ENCODE assay signal across 9 mouse cellular contexts in genomic region chr4:129124652-129125146, GRCm38 (mm10). TPM values are rescaled to one million over a fixed set of nuclear protein-coding genes. Genes with fewer than 3 reads are reported as not detected.
A peak's percentile ranks its signal among the peaks of the same experiment; 100 is the strongest.
DNase-seq lines count a peak whose midpoint lies in the region; ATAC-seq lines count a peak whose summit lies in the region.
"Had no signal": no experiment of that assay in that cellular context is flagged by ENCODE, and none has a peak within 500 bp of the region (broad histone marks: within the 10 kb centered on the region; RNA-seq: fewer than 3 reads in every experiment).

No protein-coding gene starts in this region.

- no peak for ATAC-seq in heart, embryonic 13.5 days (ENCODE audit: extremely low read depth, insufficient number of reproducible peaks, low FRiP score, low TSS enrichment)
- ATAC-seq in hindbrain, embryonic 13.5 days (ENCODE audit: low FRiP score), result peak; percentile 28
- peak; percentile 48 for ATAC-seq in midbrain, embryonic 11.5 days (ENCODE audit: low FRiP score)
- no peak for ATAC-seq in cerebellum, adult (ENCODE audit: insufficient number of reproducible peaks, low FRiP score, low TSS enrichment)

- no peaks in the 10 kb centered on the region for H3K9me3 ChIP-seq in heart, embryonic 13.5 days
- no peaks in the 10 kb centered on the region for H3K9me3 ChIP-seq in embryonic facial prominence, embryonic 10.5 days
- no peaks in the 10 kb centered on the region for H3K9me3 ChIP-seq in hindbrain, embryonic 13.5 days
- no peaks in the 10 kb centered on the region for H3K9me3 ChIP-seq in midbrain, embryonic 11.5 days (ENCODE audit: control insufficient read depth, low read length)
- H3K9me3 ChIP-seq: G1E had no signal

- no peaks in the 10 kb centered on the region for H3K36me3 ChIP-seq in heart, embryonic 13.5 days
- H3K36me3 ChIP-seq in embryonic facial prominence, embryonic 10.5 days (replicated peaks), result no peaks in the 10 kb centered on the region
- no peaks in the 10 kb centered on the region for H3K36me3 ChIP-seq in hindbrain, embryonic 13.5 days
- H3K36me3 ChIP-seq in midbrain, embryonic 11.5 days (ENCODE audit: control insufficient read depth, insufficient read depth, low read length), result no peaks in the 10 kb centered on the region
- H3K36me3 ChIP-seq: G1E had no signal

- no peak for DNase-seq in heart, postnatal 4 days
- DNase-seq in embryonic facial prominence, embryonic 10.5 days (ENCODE audit: low spot score), result no peak
- no peak for DNase-seq in midbrain, embryonic 11.5 days (ENCODE audit: low spot score, missing footprints)
- no peak for DNase-seq in gastrocnemius, adult 18-20 months (ENCODE audit: low spot score)
- no peak for DNase-seq in lung, postnatal 25 days (ENCODE audit: low spot score)

- H3K4me3 ChIP-seq in heart, embryonic 13.5 days, result no peak overlapping the region
- H3K4me3 ChIP-seq in embryonic facial prominence, embryonic 10.5 days, result peak overlapping the region; percentile 30; the same call in 1 of the 2 replicates
- no peak overlapping the region for H3K4me3 ChIP-seq in hindbrain, embryonic 13.5 days
- no peak overlapping the region for H3K4me3 ChIP-seq in midbrain, embryonic 11.5 days (ENCODE audit: low read depth, low read length)

- H3K4me1 ChIP-seq in heart, embryonic 13.5 days, result peaks cover 36% of the 10 kb centered on the region
- peaks cover 53% of the 10 kb centered on the region for H3K4me1 ChIP-seq in embryonic facial prominence, embryonic 10.5 days
- H3K4me1 ChIP-seq in hindbrain, embryonic 13.5 days (replicated peaks), result peaks cover 64% of the 10 kb centered on the region
- H3K4me1 ChIP-seq in midbrain, embryonic 11.5 days (ENCODE audit: control insufficient read depth, insufficient read depth, low read length), result peaks cover 16% of the 10 kb centered on the region

- no peak overlapping the region for H3K27ac ChIP-seq in heart, embryonic 13.5 days (replicated peaks)
- no peak overlapping the region for H3K27ac ChIP-seq in embryonic facial prominence, embryonic 10.5 days (replicated peaks)
- H3K27ac ChIP-seq in hindbrain, embryonic 13.5 days, result peak overlapping the region; percentile 66
- H3K27ac ChIP-seq in midbrain, embryonic 11.5 days (ENCODE audit: low read depth, low read length), result no peak overlapping the region

- peak overlapping the region; percentile 6; the same call in 1 of the 2 replicates for H3K4me2 ChIP-seq in heart, embryonic 13.5 days
- H3K4me2 ChIP-seq in hindbrain, embryonic 13.5 days, result peak overlapping the region; percentile 40
- H3K4me2 ChIP-seq in midbrain, embryonic 11.5 days, result peak overlapping the region; percentile 28; the same call in 1 of the 2 replicates

- 3% methylated on average over 13 of the region's 13 CpGs for WGBS in heart, embryonic 13.5 days
- WGBS in embryonic facial prominence, embryonic 10.5 days, result 11% methylated on average over 13 of the region's 13 CpGs
- 7% methylated on average over 13 of the region's 13 CpGs for WGBS in hindbrain, embryonic 13.5 days
- WGBS in midbrain, embryonic 11.5 days, result 5% methylated on average over 13 of the region's 13 CpGs

- no peak overlapping the region for H3K9ac ChIP-seq in heart, embryonic 13.5 days
- H3K9ac ChIP-seq in hindbrain, embryonic 13.5 days, result peak overlapping the region; percentile 35; the same call in 1 of the 2 replicates
- H3K9ac ChIP-seq in midbrain, embryonic 11.5 days (ENCODE audit: low read length), result no peak overlapping the region

- peaks cover 92% of the 10 kb centered on the region for H3K27me3 ChIP-seq in heart, embryonic 13.5 days (replicated peaks)
- peaks cover 80% of the 10 kb centered on the region for H3K27me3 ChIP-seq in embryonic facial prominence, embryonic 10.5 days (replicated peaks; ENCODE audit: low read depth, poor library complexity, severe bottlenecking)
- H3K27me3 ChIP-seq in hindbrain, embryonic 13.5 days, result peaks cover 48% of the 10 kb centered on the region
- H3K27me3 ChIP-seq in midbrain, embryonic 11.5 days (ENCODE audit: control insufficient read depth, insufficient read depth, low read length), result peaks cover 31% of the 10 kb centered on the region

RNA-seq across cellular contexts. Expression of gene Hpca, which starts 2.9 kb away (rescaled TPM):
- polyA plus RNA-seq in heart, embryonic 13.5 days (2015; fragmentation: Nextera tagmentation; extraction: Ambion mirVana), result 0.25 and 0.37 TPM in 2 replicates
- total RNA-seq in heart, postnatal 4 days (2021), result under 1 TPM; 0.25 to 0.69 TPM
- 0.66 and 1.8 TPM in 2 replicates for polyA plus RNA-seq in embryonic facial prominence, embryonic 10.5 days (2016; fragmentation: Nextera tagmentation; extraction: Ambion mirVana)
- polyA plus RNA-seq in hindbrain, embryonic 13.5 days (2015; fragmentation: Nextera tagmentation; extraction: Ambion mirVana), result 36.3 and 39.7 TPM in 2 replicates
- 2.0 and 2.3 TPM in 2 replicates for polyA plus RNA-seq in midbrain, embryonic 11.5 days (2014; fragmentation: Nextera tagmentation; extraction: Ambion mirVana)
- not detected for total RNA-seq in gastrocnemius, adult 18-20 months (2021)
- total RNA-seq: G1E had no signal
- polyA plus RNA-seq: G1E had no signal

RNA-seq across cellular contexts. Expression of gene Fndc5, which starts 12.1 kb away (rescaled TPM):
- 5.6 and 7.1 TPM in 2 replicates for polyA plus RNA-seq in heart, embryonic 13.5 days (2015; fragmentation: Nextera tagmentation; extraction: Ambion mirVana)
- total RNA-seq in heart, postnatal 4 days (2021), result 100 to 1,000 TPM; 101 to 105 TPM
- 1.5 TPM in 2 replicates for polyA plus RNA-seq in embryonic facial prominence, embryonic 10.5 days (2016; fragmentation: Nextera tagmentation; extraction: Ambion mirVana)
- polyA plus RNA-seq in hindbrain, embryonic 13.5 days (2015; fragmentation: Nextera tagmentation; extraction: Ambion mirVana), result 5.4 and 6.5 TPM in 2 replicates
- 0.95 and 1.5 TPM in 2 replicates for polyA plus RNA-seq in midbrain, embryonic 11.5 days (2014; fragmentation: Nextera tagmentation; extraction: Ambion mirVana)
- total RNA-seq in gastrocnemius, adult 18-20 months (2021), result 10 to 100 TPM; 67.3 to 72.7 TPM

RNA-seq across cellular contexts. Expression of gene Tmem54, which starts 19.4 kb away (rescaled TPM):
- polyA plus RNA-seq in heart, embryonic 13.5 days (2015; fragmentation: Nextera tagmentation; extraction: Ambion mirVana), result 1.0 and 1.1 TPM in 2 replicates
- total RNA-seq in heart, postnatal 4 days (2021), result not detected
- polyA plus RNA-seq in embryonic facial prominence, embryonic 10.5 days (2016; fragmentation: Nextera tagmentation; extraction: Ambion mirVana), result 10.6 and 11.8 TPM in 2 replicates
- polyA plus RNA-seq in hindbrain, embryonic 13.5 days (2015; fragmentation: Nextera tagmentation; extraction: Ambion mirVana), result not detected in 2 replicates
- 0.20 and 0.43 TPM in 2 replicates for polyA plus RNA-seq in midbrain, embryonic 11.5 days (2014; fragmentation: Nextera tagmentation; extraction: Ambion mirVana)
- total RNA-seq in gastrocnemius, adult 18-20 months (2021), result not detected
- total RNA-seq: G1E had no signal
- polyA plus RNA-seq: G1E had no signal

Comparison
In these comparisons a context has a peak if more than half of its experiments do, and no peak if none do; other contexts are left out.
1. ATAC-seq: peak in hindbrain, embryonic 13.5 days (single experiment) and midbrain, embryonic 11.5 days (single experiment); none in heart, embryonic 13.5 days (single experiment) and cerebellum, adult (single experiment).
2. RNA of gene Hpca, which starts 2.9 kb away (polyA plus RNA-seq): 36.3 to 39.7 TPM in hindbrain, embryonic 13.5 days; 2.0 to 2.3 TPM in midbrain, embryonic 11.5 days, 0.66 to 1.8 TPM in embryonic facial prominence, embryonic 10.5 days and 0.25 to 0.37 TPM in heart, embryonic 13.5 days; every median in the first group is over 10 times any median in the second.
3. Peak in every context shown above with its lines, with median percentiles within 50 percentile points of each other: H3K4me2 ChIP-seq.